Mouse (Mus musculus): ENCODE results near the gene Spsb1. TPM values are rescaled to one million over a fixed set of nuclear protein-coding genes. Genes with fewer than 3 reads are reported as not detected.

Gene Spsb1
- total and polyA plus RNA-seq, 3 experiments, result 0.08 TPM; not detected in 2

DNA sequence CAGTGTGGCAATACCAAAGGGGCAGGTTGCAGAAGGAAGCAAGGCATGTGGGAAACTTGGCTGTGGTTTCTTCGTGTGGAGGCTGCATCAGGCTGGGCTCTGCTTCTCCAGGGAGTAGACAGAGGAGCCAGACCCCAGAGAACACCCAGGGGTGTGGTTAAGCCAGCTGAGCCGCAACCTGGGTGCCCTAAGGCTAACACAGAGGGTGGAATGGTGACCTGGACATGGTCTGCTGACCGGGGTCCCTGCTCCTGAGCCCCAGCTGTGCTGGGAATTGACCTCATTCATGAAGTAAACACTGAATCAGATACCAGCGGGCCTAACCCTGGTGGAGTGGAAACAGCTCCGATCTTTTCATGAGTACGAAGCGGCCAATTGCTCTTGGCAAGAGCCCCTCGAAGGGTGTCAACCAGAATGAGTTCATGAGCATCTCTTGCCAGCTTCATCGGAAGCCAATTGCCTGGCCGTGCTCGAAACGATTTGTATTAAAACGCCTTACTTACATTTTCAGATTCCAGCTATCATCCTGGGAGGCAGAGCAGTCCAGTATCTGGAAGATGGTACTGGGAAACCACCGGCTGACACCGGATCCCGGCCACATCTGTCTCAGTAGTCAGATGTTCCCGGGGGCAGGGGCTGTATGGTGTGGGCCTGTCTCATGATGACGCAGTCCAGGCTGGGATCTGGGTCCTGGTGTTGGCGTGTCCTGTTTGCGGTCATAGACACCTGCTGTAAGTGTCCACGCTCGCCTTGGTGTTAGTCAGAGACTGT is 107.8 kb downstream of the Spsb1 start:
- TF ChIP-seq GATA2 (IDR thresholded peaks at IDR 0.05; ENCODE audit: borderline replicate concordance, low read depth, low read length), result no peak
- TF ChIP-seq GATA1 (IDR thresholded peaks at IDR 0.05; ENCODE audit: borderline replicate concordance, low read length), result no peak
- no peak for TF ChIP-seq TAL1 (conservative IDR thresholded peaks at IDR 0.05; ENCODE audit: low read depth, low read length)
- TF ChIP-seq CTCF (IDR thresholded peaks at IDR 0.05; ENCODE audit: low read depth, low read length), result no peak
- no peak for TF ChIP-seq POLR2AphosphoS5 (IDR thresholded peaks at IDR 0.05; ENCODE audit: insufficient replicate concordance, low read depth, low read length)
- Histone ChIP-seq H3K27me3 (ENCODE audit: insufficient read depth, low read length) (no peaks in the 10 kb centered on the region), H3K4me1 (ENCODE audit: insufficient read depth, low read depth, low read length) (no peaks in the 10 kb centered on the region), H3K36me3 (replicated peaks) (no peaks in the 10 kb centered on the region), H3K4me3 (ENCODE audit: low read depth, low read length) (no peak overlapping the region), H3K9me3 (replicated peaks) (no peaks in the 10 kb centered on the region)
- DNase-seq (ENCODE audit: low spot score) (no peak), ATAC-seq (ENCODE audit: extremely low read depth, insufficient number of reproducible peaks, low FRiP score, poor library complexity, severe bottlenecking) (no peak)

Other genes starting within 250 kb of the Spsb1 start
- gene Tmem201, start 217.0 kb downstream of the Spsb1 start, total RNA-seq (2014; fragmentation: Nextera tagmentation), result 13.1 and 13.8 TPM in 2 replicates
- gene Tmem201, start 217.0 kb downstream of the Spsb1 start, total RNA-seq (2017), result 3.0 and 3.1 TPM in 2 replicates
- 34.2 and 35.9 TPM in 2 replicates for gene Tmem201, start 217.0 kb downstream of the Spsb1 start, polyA plus RNA-seq (2012)
- 2.3 and 6.3 TPM in 2 replicates for gene Slc25a33, start 180.8 kb downstream of the Spsb1 start, total RNA-seq (2014; fragmentation: Nextera tagmentation)
- 4.6 and 4.9 TPM in 2 replicates for gene Slc25a33, start 180.8 kb downstream of the Spsb1 start, total RNA-seq (2017)
- gene Slc25a33, start 180.8 kb downstream of the Spsb1 start, polyA plus RNA-seq (2012), result 3.7 and 4.4 TPM in 2 replicates
- 5.3 and 7.1 TPM in 2 replicates for gene H6pd, start 54.0 kb upstream of the Spsb1 start, total RNA-seq (2014; fragmentation: Nextera tagmentation)
- 6.4 and 7.0 TPM in 2 replicates for gene H6pd, start 54.0 kb upstream of the Spsb1 start, total RNA-seq (2017)
- gene H6pd, start 54.0 kb upstream of the Spsb1 start, polyA plus RNA-seq (2012), result 6.4 and 8.3 TPM in 2 replicates
- not detected in 2 replicates for gene Gpr157, start 132.3 kb upstream of the Spsb1 start, total RNA-seq (2014; fragmentation: Nextera tagmentation)
- gene Gpr157, start 132.3 kb upstream of the Spsb1 start, total RNA-seq (2017), result 0.06 and 0.11 TPM in 2 replicates
- 0.01 TPM in 2 replicates for gene Gpr157, start 132.3 kb upstream of the Spsb1 start, polyA plus RNA-seq (2012)
- gene Slc2a5, start 164.2 kb upstream of the Spsb1 start, total RNA-seq (2014; fragmentation: Nextera tagmentation), result not detected in 2 replicates
- gene Slc2a5, start 164.2 kb upstream of the Spsb1 start, total RNA-seq (2017), result 0.16 TPM in 1 of 2 replicates, not detected in the other
- gene Slc2a5, start 164.2 kb upstream of the Spsb1 start, polyA plus RNA-seq (2012), result not detected in 2 replicates
- 0.68 TPM in 1 of 2 replicates, not detected in the other for gene Slc2a7, start 193.9 kb upstream of the Spsb1 start, total RNA-seq (2014; fragmentation: Nextera tagmentation)
- 0.22 TPM in 1 of 2 replicates, not detected in the other for gene Slc2a7, start 193.9 kb upstream of the Spsb1 start, total RNA-seq (2017)
- gene Slc2a7, start 193.9 kb upstream of the Spsb1 start, polyA plus RNA-seq (2012), result not detected in 2 replicates
- not detected in 2 replicates for gene Car6, start 246.3 kb upstream of the Spsb1 start, total RNA-seq (2014; fragmentation: Nextera tagmentation)
- not detected in 2 replicates for gene Car6, start 246.3 kb upstream of the Spsb1 start, total RNA-seq (2017)
- not detected in 2 replicates for gene Car6, start 246.3 kb upstream of the Spsb1 start, polyA plus RNA-seq (2012)

Measured in G1E (cell line).